Mouse (Mus musculus) frontal cortex, postnatal 10 days (tissue): ENCODE results near the gene Slc22a4.
"Not testable (repeated sequence)": the region's sequence is repeated elsewhere in the genome, so short reads cannot be mapped to it uniquely, and the experiment has no call there.

Experiments
- DNase-seq, 2 experiments: peaks; one replicate each; pipeline ENCODE4 v3.0.0; 2022; ENCODE audit warnings: low spot score in 2 of 2, mixed read lengths in 1 of 2

Gene Slc22a4

DNA sequence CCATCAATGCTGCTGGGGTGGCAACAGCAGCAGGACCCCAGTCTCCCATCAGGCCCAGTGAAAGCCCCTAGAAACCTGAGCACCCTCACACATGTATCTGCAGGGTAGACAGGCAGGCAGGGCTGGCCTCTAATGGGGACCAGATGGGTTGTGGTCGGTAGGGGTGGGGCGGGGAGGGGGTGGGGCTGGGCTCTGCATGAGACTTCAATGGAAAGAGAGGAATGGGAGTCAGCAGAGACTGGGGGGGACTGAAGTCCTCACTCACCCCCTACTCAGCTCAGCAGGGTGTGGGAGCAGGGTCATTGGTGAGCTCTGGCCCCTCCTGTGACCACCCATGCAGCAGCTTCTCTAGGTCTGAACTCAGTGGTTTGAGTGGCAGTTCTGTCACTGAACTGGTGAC, 29.5 kb upstream of the Slc22a4 start:
- DNase-seq = no peak

DNA sequence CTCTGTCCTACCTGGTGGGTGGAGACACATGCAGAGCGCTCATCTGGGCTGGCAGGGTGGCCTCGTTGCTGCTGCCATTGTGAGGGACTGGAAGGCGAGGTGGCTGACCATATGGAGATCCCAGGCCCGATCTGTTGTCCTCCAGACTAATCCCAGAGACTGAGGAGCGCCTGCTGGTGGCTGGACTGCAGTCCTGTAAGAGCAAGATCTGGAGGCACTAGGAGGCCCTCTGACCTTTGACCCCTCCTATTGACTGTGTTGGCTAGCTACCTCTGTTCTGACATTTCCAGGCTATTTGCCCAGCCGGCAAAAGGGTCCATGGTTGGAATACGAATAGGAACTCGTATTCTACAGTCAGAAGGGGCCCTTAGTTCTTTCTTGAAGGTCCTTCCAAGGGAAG, 28.2 kb upstream of the Slc22a4 start:
- DNase-seq = no peak

DNA sequence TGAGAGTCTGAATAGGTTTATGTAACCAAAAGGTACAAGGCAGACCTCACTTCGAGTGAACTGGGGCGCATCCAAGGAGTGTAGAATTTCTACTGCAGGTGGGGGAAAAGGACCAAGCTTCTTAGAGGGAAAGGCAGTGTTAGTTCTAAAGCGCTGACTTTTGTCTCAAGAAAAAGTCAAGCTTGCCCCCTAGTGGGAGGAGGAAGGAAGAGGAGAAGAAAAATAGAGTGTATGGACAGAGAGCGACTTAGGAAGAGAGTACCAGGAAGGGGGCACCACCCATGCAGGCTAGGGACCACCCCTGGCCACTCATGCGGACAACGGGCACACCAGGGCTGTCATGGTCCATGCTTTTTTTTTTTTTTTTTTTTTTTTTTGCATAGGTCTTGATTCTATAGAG, 26.4 kb upstream of the Slc22a4 start:
- DNase-seq = peak in 1 of 2 experiments; percentile 18

DNA sequence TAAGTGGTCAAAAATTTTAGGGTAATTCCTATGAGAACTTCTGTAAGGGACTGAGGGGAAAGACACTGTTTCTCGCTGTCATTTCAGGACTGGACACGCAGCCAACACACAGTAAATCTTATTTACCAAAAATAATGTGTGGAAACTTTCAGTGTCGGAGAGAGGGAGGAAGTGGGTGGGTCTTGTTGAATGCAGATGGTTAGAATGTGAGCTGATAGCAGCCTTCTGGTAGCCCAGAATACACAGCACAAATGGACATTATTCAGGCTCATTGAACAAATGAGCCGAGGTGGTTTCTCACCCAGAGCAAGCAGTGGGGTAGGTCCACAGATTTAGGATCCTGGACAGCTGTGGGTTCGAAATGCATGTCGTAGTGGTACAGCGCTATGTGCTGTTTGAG, 25.2 kb upstream of the Slc22a4 start:
- DNase-seq = no peak

DNA sequence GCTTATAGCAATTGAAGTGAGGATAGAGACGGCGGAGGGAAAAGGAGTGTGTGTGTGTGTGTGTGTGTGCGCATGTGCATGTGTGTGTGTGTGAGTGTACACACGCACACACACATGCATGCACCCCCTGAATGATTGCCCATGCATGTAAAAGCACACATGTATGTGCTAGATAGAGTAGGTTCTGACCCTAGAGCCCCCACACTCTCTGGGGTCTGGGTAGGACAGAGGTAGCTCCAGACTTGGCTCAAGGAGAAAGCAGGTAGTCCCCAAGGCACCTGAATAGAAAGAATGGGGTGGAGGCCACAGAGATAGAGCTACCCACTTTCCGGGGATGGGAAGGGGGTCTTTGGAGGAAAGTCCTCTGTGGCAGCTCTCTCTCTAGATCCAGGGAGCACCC, 24.2 kb upstream of the Slc22a4 start:
- DNase-seq = no peak

DNA sequence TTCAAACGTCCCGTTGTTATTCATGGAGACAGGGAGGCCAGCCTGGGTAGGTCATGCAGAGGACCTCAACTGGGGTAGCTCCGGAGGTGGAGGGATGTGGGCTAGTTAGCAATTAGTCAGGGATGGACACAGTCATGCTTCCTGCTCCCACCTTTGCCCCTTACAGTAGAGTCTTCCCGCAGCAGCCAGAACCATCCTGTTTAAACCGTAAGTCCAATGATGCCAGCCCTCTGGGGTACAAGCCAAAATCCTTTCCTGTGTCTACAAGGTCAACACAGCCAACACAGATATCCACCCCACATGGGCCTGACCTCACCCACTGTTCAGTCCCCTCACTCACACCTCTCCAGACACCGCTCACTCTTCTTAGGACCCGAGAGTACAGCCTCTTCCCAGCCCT, 23.3 kb upstream of the Slc22a4 start:
- no peak for DNase-seq

DNA sequence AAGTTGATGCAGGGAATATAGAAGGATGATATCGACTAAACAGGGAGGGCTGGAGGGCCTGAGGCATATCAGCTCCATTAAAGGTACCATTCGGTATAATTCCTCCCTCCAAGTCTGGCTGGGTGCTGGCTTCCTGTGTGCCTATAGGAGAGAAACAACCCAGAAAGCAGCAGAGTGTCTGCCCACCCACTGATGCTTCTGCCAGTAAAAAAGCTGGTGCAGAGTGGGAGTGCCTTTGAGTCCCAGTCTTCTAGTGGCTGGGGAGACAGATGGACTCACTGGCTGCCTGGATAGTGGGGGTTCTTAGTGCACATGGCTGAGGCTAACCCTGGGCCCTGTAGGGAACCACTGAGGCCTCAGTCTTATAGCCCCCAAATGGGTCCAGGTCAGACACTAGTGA, 22.3 kb upstream of the Slc22a4 start:
- DNase-seq = no peak

DNA sequence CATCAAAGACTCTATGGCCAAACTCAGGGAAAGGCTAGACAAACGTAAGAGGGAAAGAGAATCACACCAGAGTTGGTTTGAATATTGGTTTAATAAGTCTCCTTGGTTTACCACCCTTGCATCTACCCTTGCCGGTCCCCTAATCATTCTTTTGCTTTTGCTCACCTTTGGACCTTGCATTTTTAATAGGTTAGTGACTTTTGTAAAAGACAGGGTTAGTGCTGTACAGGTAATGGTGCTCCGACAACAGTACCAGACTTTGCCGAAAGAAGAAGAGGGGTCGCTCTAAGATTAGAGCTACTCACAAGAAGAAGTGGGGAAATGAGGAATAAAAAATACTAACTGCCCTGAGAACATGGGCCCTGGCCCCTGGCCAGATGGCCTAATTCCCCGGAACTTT, 12.8 kb upstream of the Slc22a4 start:
- DNase-seq = no peak

DNA sequence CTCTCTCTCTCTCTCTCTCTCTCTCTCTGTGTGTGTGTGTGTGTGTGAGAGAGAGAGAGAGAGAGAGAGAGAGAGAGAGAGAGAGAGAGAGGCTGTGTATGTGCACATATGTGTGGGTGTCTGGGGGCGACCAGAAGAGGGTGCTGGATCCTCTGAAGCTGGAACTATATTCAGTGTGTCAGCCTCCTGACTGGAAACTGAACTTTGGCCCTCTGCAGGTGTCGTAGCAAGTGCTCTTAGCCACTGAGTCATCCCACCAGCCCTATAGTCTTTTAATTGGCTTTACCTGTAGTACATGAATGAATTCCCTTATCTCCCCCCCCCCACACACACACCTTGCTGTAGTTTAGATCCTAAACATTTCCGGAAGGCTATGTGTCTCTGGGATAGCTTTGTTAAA, 5.0 kb upstream of the Slc22a4 start:
- DNase-seq = not testable (repeated sequence)

DNA sequence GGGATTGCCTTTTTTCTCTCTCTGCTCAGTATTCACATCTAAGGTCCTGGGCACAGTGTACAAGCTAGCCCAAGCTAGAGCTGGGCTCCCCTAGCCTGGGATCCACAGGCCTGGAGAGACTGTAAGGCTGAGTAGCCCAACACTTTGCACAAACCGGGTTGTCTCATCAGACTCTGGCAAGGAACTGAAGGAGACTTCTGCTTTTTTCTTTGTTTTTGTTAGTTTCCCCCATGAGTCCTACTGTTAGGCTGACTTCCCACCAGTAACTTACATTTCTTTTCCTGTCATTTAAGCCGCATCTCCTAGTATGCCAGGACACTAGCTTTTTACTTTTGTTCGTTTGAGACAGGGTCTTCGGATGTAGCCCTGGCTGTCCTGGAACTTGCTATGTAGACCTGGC, 1.1 kb upstream of the Slc22a4 start:
- DNase-seq = no peak

DNA sequence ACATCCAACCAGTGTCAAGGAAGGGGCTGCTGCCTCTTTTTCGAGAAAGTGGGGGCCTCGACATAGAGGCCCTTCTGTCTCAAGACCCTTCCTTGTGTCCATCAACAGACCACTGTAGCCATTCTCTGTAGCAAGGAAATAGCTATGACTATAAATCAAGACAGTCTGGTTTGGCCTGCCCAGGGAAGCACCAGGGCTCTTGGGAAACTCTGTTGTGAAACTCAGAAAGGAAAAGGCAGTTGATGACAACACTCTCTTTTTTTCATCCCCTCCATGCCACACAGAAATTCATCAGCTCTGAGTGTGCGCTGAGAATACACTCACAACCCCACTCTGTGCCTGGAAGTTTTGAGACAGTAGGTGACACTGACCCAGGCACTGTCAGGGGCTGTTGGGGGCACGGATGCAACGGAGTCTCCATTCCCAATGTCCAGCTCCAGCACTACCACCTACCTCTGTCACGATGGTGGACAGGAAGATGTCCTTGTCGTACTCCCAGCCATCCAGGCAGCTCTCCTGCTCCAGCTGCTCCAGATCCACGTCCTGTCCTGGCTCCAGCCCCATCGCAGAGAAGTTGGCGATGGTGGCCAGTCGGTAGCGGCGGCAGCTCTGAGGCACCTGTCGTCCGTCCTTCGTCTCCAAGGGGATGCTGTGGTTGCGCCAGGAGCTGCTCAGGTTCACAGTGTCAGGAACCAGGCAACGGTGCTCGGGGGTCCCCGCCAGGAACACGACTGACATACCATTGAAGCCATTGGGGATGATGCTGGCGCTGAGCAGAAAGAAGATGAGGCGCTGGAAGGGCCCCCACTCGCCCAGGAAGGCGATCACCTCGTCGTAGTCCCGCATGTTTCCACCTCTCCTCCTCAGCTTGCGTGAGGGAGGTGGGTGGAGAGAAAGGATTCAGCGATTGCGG, 503 bp downstream of the Slc22a4 start:
- peak in 1 of 2 experiments; percentile 14 for DNase-seq

DNA sequence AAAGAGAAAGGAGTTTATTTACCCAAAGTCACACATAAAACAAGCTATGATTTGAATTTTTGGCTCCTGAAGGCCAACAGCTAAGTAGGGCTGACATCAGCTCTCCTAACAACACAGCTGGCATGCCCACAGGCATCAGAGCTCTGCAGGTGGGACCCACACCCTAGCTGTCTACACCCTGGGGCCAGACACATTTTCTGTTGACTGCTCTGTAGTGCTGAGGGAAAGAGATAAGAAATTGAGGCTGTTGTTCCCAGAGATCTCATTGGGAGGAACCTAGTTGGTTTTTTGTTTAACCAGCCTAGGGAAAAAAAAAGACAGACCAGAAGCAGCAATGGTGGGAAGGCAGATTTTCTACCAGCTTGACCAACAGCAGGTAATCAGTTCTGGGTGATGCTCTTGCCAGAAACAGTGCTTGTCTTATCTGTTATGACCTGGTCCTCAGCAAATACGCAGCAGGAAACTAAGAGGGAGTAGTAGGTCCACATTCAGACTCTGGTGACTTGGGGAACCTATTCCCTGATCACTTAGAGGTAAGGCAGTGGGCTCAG, 1.3 kb downstream of the Slc22a4 start:
- DNase-seq = no peak

DNA sequence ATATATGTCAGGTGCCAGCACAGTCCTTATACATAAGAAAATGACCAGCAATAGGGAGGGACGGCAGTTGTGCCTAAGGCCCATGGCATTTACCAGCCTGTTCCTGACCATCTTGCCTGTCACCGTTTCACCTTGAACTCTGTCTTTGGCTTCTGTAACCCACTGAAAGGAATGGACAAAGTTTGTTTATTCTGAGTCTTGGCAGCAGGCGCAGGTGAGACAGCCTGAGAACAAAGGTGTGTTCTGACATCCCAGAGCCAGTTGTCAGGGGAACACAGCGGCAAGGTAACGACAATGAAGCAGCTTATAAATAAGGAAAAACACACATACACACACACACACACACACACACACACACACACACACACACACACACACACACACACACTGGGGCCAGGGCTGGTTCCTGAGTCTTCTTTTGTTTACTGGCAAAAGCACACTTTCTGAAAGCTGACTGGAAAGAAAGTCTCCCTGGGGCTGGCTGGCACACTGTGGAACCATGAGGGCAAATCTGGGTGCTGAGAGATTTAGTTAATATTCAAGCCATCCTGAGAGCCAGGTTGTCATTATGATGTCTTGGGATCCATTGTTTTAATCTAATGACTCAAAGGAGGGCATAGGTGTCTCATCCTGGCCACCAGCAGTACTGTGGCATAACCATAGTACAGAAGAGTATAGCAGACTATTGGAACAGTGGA, 6.3 kb downstream of the Slc22a4 start:
- DNase-seq = no peak

DNA sequence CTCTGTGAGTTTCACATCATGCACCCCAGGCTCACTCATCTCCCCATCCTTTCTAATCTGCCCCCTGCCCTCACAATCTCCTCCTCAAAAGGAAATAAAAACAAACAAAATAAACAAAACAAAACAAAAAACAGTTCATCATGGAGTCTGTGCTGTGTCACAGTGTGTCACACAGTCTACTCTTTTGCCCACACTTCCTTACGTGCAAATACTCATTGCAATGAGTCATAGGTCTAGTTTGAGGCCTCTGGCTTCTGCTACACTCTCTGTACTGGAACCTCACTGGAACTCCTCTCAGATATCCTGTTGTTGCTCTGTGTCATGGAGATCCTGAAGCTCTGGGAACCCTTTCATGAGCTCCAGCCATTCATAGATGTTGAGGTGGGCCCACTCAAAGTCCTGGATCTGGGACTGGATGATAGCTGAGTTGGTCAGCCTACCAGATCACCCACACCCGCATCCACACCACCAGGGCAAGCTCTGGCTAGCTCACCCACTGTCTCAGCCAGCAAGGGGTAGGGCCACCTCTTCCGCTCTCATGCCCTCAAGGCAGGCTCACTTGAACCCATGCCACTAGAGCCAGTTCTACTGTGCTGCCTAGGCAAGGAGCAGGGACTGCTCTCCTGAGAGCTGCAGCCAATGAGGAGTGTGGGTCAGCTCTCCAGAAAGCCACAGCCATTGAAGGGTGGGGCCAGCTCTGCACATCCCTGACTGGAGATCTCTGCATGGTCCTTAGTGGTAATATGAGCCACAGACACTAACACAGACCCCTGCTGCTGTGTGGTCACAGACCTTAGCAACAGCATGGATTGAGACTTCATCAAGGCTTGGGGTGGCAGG, 8.8 kb downstream of the Slc22a4 start:
- no peak for DNase-seq

DNA sequence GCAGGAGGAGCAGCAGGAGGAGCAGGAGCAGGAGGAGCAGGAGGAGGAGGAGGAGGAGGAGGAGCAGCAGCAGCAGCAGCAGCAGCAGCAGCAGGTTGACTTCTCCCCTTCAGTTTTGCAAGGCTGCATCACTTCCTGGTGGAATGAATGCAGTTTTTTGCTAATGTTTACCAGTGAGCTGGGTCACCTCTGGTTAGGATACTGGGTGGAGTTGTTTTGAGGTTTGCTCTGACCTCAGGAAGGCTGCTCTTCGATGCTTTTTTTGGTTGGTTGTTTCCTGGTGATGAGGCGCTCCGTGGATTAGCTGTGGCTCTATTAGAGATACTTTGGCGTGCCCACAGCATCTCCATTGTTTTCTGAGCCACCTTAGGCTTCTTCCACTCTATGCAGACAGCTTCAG, 10.3 kb downstream of the Slc22a4 start:
- no peak for DNase-seq

DNA sequence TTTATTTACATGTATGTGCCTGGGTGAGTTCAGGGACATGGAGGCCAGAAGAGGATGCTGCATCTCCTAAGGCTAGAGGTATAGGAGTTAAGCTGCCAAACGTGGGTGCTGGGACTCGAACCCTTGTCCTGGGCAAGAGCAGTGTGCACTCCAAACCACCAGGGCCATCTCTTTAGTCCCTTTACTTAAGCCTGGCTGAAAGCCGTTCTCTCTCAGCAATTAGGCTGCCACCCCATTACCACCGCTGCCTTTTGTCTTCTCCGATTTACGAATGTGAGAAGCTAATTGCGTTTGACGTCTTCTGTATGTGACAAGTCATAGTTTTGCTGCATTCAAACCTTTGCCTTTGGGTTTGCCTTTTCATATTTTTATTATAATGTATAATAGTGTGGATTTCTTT, 11.8 kb downstream of the Slc22a4 start:
- DNase-seq = no peak

DNA sequence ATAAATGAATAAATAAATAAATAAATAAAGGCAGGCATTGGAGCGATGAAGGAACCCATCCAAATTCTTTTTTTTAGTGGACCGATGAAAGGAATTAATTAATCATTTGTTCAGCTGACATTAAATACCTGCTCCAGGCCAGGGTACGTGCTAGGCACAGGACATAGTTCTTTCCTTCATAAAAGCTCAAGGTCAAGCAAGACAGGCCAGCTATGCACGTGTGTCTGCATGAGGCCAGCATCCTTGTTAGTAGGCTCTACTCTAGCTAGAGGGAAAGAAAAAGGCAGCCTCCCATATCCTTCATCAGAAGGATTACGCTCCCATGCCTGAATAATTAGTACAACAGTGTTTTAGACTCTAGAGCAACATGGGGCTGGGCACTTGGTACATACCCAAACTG, 14.9 kb downstream of the Slc22a4 start:
- no peak for DNase-seq

DNA sequence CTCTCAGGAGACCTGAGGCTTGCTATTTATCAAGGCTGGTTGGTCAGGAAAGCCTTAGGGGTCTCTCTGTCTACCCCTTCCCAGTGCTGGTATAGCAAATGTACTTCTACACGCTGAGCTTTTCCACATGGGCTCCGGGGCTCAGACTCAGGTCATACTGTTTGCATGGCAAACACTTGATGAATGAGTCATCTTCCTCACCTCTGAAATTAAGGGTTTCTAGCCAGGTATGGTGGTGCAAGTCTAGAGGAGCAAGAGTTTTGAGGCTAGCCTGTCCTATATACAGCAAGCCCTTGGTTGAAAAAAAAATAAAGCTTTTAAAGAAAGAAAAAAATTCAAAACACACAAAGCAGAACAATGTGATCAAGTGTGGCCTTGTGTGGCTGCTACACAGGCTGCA, 16.6 kb downstream of the Slc22a4 start:
- no peak for DNase-seq

DNA sequence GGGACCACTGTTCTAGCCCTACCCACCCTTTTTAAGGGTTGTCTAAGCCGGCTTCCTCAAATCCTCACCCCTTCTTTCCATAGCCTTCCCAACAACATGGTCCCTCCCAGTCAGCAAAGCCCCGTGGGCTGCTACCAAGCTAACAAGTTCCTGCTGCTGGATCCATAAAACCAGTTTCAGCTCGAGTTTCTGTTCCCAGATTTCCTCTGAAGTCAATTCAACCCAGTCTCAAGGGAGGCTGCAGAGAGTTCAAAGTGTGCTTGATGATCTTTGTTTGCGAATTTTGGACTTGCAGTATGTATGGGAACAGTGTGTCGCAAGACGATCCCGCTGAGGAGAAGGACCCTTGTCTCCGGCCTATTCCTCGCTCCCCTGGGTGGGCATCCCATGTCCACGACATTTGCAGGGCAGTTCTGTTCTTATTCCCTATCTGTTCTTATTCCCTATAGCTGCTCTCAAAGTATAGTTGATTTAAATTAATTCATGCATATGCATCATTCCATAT, 19.4 kb downstream of the Slc22a4 start:
- no peak for DNase-seq

DNA sequence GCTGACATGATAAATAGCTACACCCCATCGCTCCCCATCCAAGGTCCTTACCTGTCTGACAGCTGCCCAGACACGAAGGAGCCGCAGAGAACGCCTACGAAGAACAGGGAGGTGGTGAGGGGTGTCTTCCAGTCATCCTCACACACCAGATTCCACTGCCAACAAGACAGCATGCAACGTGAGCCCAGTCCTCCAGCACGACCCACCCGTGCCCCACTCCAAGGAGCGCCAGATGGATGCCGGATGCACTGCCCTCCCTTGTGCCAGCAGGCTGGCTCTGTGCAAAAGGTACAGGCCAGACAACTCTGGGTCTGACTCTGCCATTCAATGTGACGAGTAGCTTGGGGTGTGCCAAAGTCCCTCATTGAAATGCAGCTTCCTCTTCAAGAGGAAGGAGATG, 20.2 kb downstream of the Slc22a4 start:
- DNase-seq = no peak

DNA sequence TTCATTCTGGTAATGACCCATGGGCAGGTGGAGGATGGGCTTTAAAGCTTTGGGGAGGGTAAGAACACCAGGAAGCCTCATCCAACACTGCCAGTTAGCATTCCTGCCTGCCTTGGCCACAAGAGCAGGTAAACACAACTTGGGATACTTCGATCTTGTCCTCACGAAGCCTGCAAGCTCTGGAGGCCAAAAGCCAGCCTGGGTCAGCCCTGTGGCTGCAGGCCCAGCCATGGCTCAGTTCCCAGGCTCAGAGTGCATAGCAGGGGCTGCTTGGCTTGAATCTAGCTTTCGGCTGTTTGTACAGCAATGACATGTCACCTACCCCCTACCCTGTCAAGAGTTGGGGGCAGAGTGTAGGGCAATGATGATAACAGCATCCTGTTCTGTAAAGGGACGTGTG, 21.0 kb downstream of the Slc22a4 start:
- DNase-seq = no peak

DNA sequence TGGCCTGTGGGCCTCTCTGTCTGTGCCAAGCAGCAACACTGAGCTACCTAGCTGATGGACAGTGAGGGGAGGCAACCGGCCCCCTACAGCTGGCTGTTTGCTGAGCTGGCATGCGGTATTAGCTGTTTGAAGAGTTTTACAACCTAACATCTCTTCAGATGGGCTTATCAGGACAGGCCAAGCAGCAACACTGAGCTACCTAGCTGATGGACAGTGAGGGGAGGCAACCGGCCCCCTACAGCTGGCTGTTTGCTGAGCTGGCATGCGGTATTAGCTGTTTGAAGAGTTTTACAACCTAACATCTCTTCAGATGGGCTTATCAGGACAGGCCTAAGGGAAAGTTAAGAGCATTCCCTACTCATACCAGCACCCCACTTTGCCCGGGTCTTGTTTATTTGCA, 21.5 kb downstream of the Slc22a4 start:
- not testable (repeated sequence) for DNase-seq
